Mouse (Mus musculus) bone marrow macrophage, adult 2 months (primary cell): ENCODE data around the gene Gm21954.

Experiments
- CTCF ChIP-seq: IDR thresholded peaks from 2 replicates; pipeline ENCODE4 v1.5.1; 2012; ENCODE audit warnings: low read depth, mild to moderate bottlenecking, low read length, moderate library complexity
- POLR2A ChIP-seq: IDR thresholded peaks from 2 replicates; pipeline ENCODE4 v1.6.1; 2012; ENCODE audit warnings: mild to moderate bottlenecking, low read depth, low read length, borderline replicate concordance

DNA sequence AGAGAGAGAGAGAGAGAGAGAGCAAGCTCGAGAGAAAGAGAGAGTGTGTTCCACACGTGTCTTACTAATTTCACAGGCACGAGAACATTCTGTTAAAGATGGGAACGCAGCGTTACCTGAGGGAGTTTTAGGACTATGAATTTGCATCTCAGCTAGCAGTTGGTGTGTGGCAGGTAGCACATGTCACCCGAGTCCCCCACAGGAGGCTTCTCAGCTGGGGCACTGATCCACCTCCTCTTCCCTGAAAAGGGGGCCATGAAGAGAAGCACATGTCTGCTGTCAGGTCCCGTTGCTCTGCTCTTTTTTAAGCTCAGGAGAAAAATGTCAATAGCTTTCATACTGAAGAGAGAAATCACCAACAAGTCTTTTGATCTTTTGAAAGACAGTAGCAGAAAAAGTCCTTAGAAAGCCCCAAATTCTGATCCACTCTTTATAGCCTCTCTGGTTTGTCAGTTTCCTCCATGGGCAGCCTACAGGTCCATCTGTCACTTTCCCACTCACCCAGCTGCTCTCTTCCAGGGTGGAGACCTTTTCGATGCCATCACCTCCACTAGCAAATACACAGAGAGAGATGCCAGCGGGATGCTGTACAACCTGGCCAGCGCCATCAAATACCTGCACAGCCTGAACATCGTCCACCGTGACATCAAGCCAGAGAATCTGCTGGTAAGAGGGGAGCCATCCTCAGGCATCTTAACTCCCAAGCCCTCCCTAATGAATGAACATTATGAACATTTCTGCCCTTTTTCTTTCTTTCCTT lies 17.4 kb upstream of the Gm21954 start:
- TF ChIP-seq POLR2A (no peak), CTCF (no peak)
